Mouse (Mus musculus) lung, postnatal 36 days (tissue): ENCODE data around the gene Rps6kc1.
A peak's percentile ranks its signal among the peaks of the same experiment; 100 is the strongest.

ENCODE experiments used
- DNase-seq: peaks from one replicate; pipeline ENCODE4 v3.0.0; 2022; ENCODE audit warnings: mixed read lengths

The Rps6kc1 gene

GRCm38 (mm10) chr1:190832965-190833630 is 78.5 kb downstream of the Rps6kc1 start:
- DNase-seq, result peak; percentile 61

- peak; percentile 88 for DNase-seq
These were observed 79.6 kb downstream of the Rps6kc1 start for GRCm38 (mm10) chr1:190831839-190832497.

- DNase-seq, result peak; percentile 30
These were observed 85.0 kb downstream of the Rps6kc1 start for GRCm38 (mm10) chr1:190826486-190827034.

- no peak for DNase-seq
These were observed 87.8 kb downstream of the Rps6kc1 start for GRCm38 (mm10) chr1:190823745-190824144.

GRCm38 (mm10) chr1:190816141-190816540 is 95.4 kb downstream of the Rps6kc1 start:
- DNase-seq, result no peak

- DNase-seq, result no peak
These were observed 101.2 kb downstream of the Rps6kc1 start for GRCm38 (mm10) chr1:190810408-190810807.

- DNase-seq, result no peak
These were observed 102.8 kb downstream of the Rps6kc1 start for GRCm38 (mm10) chr1:190808766-190809221.

GRCm38 (mm10) chr1:190806817-190807216 is 104.8 kb downstream of the Rps6kc1 start:
- no peak for DNase-seq

GRCm38 (mm10) chr1:190798668-190799067 is 112.9 kb downstream of the Rps6kc1 start:
- DNase-seq, result no peak

- DNase-seq, result no peak
These were observed 114.0 kb downstream of the Rps6kc1 start for GRCm38 (mm10) chr1:190797483-190798058.

GRCm38 (mm10) chr1:190796745-190797482 is 114.7 kb downstream of the Rps6kc1 start:
- DNase-seq, result peak; percentile 58

GRCm38 (mm10) chr1:190791638-190792037 is 119.9 kb downstream of the Rps6kc1 start:
- DNase-seq, result no peak

- no peak for DNase-seq
These were observed 120.8 kb downstream of the Rps6kc1 start for GRCm38 (mm10) chr1:190790720-190791119.

GRCm38 (mm10) chr1:190777660-190778059 is 133.9 kb downstream of the Rps6kc1 start:
- DNase-seq, result no peak

- DNase-seq, result no peak
These were observed 135.3 kb downstream of the Rps6kc1 start for GRCm38 (mm10) chr1:190776260-190776659.

GRCm38 (mm10) chr1:190772088-190772885 is 139.3 kb downstream of the Rps6kc1 start:
- no peak for DNase-seq

- DNase-seq, result no peak
These were observed 141.8 kb downstream of the Rps6kc1 start for GRCm38 (mm10) chr1:190769748-190770147.

GRCm38 (mm10) chr1:190768307-190768706 is 143.3 kb downstream of the Rps6kc1 start:
- no peak for DNase-seq

GRCm38 (mm10) chr1:190767621-190768020 is 143.9 kb downstream of the Rps6kc1 start:
- DNase-seq, result no peak

GRCm38 (mm10) chr1:190766800-190767199 is 144.8 kb downstream of the Rps6kc1 start:
- DNase-seq, result no peak

- DNase-seq, result no peak
These were observed 147.8 kb downstream of the Rps6kc1 start for GRCm38 (mm10) chr1:190763756-190764155.

- DNase-seq, result no peak
These were observed 149.8 kb downstream of the Rps6kc1 start for GRCm38 (mm10) chr1:190761786-190762185.
